1 mouse cellular context compared by ENCODE assay signal in genomic region chr5:124424200-124424722, GRCm38 (mm10).
TF ChIP-seq lines count a peak whose summit lies in the region.

No protein-coding gene starts in this region.

TF ChIP-seq in MEL, 35 proteins besides CTCF, POLR2A, EP300 and RAD21:
- TF ChIP-seq USF1 (IDR thresholded peaks at IDR 0.05; ENCODE audit: low read depth, low read length) (peak; percentile 84), MXI1 (IDR thresholded peaks at IDR 0.05; ENCODE audit: low read depth, low read length) (peak; percentile 100), ELF1 (IDR thresholded peaks at IDR 0.05; ENCODE audit: low read depth, low read length) (peak; percentile 89), POLR2AphosphoS5 (IDR thresholded peaks at IDR 0.05; ENCODE audit: borderline replicate concordance, low read depth, low read length) (no peak), TCF12 (IDR thresholded peaks at IDR 0.05; ENCODE audit: low read depth, low read length) (peak; percentile 7; the same call in 1 of the 2 replicates), MAX (IDR thresholded peaks at IDR 0.05; ENCODE audit: low read length) (peak; percentile 97), HCFC1 (IDR thresholded peaks at IDR 0.05; ENCODE audit: low read depth, low read length) (peak; percentile 55), SIN3A (IDR thresholded peaks at IDR 0.05; ENCODE audit: low read length) (peak; percentile 98), MYC (IDR thresholded peaks at IDR 0.05; ENCODE audit: low read depth, low read length) (peak; percentile 95), TBP (IDR thresholded peaks at IDR 0.05; ENCODE audit: low read depth, low read length) (peak; percentile 43; the same call in 1 of the 2 replicates), JUND (IDR thresholded peaks at IDR 0.05; ENCODE audit: low read depth, low read length) (no peak)
